Mouse (Mus musculus) urinary bladder, postnatal 14 days (tissue): ENCODE data around the gene 1700010I14Rik.

ENCODE experiments used
- DNase-seq: peaks from one replicate; pipeline ENCODE4 v3.0.0; 2021; ENCODE audit warnings: low spot score

1700010I14Rik gene

GRCm38 (mm10) chr17:9023198-9023942, 35.2 kb downstream of the 1700010I14Rik start:
- no peak for DNase-seq

GRCm38 (mm10) chr17:9030181-9030580, 42.0 kb downstream of the 1700010I14Rik start:
- no peak for DNase-seq

GRCm38 (mm10) chr17:9031241-9032141, 43.4 kb downstream of the 1700010I14Rik start:
- DNase-seq: peak; percentile 77

DNA sequence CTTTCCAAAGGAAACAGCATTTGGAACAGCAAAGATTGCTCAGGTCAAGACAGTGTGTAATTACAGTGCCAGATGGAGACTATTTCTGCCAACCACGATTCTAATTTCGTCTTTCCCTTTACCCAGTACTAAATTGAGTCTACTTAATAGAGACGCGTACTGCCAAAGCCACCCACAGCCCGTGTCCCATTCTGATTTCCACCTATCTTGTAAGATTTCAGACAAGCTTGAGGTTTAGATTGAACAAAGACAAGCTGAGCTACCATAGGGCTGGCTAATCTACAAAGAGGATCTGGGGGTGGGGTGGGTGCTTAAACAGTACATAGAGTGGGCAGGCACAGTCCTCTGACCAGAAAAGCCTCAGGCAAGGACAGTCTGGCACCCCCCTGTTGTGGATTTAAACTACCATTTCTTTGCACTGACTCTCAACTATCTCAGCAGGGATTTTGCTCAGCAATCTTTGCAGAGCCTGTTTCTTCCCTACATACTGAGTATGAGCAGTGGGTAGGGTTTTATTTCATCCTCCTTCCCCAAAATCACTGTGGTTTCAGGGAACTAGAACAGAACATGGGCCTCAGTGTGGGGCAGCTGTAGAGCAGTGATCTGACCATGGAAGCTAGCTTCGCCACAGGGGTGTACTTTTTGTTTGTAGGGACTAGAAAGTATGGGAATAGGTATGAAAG, 44.4 kb downstream of the 1700010I14Rik start:
- DNase-seq: no peak

GRCm38 (mm10) chr17:9033511-9033910, 45.4 kb downstream of the 1700010I14Rik start:
- no peak for DNase-seq

DNA sequence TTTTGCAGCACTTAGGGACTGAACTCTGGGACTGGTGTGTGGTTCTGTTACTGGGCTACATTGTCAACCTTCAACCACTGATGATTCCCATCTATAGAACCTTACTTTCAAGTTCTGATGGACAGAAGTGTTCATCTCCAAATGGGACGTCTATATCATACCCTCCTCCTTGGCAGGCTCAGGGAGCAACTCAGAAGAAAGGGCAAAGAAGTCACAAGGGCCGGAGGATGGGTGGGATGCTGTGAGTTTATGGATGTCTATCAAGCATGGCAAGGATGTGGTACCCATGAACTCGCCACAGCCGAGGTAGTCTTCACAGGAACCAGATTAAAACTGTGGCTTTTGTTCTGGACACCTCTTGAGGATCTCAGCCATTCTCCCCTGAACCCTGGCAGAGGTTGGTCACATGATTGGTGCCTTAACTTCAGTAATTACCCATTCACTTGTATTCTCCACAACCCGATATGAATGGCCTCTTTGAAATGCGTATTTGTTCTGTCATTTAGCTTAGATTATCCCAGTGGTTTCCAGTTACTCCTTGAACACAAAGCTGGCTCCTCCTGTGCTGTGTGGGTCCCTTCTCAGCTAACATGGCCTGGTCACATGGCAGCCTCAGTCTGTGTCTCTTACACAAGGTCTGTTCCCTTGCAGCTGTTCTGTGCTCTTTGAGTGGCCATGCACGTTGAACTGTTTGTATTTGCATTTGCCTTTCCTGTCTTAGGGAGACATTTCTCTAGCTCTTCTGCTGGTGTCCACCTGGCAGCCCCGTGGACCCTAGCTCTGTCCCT, 47.6 kb downstream of the 1700010I14Rik start:
- no peak for DNase-seq

- DNase-seq: peak; percentile 18
Observed at GRCm38 (mm10) chr17:9042723-9043122, 54.6 kb downstream of the 1700010I14Rik start.

GRCm38 (mm10) chr17:9052441-9052980, 64.4 kb downstream of the 1700010I14Rik start:
- DNase-seq: no peak

GRCm38 (mm10) chr17:9059360-9059932, 71.3 kb downstream of the 1700010I14Rik start:
- DNase-seq: no peak
